In genomic region chr12:76368790-76369205, GRCm38 (mm10) we compare ENCODE assay signal across 8 mouse cellular contexts. TPM values are rescaled to one million over a fixed set of nuclear protein-coding genes. Genes with fewer than 3 reads are reported as not detected.
DNase-seq lines count a peak whose midpoint lies in the region; ATAC-seq and TF ChIP-seq lines count a peak whose summit lies in the region.

No protein-coding gene starts in this region.

- H3K4me3 ChIP-seq in kidney, embryonic 16.5 days (ENCODE audit: low read length): peak overlapping the region; percentile 97
- H3K4me3 ChIP-seq in ES-Bruce4 (ENCODE audit: low read depth, low read length): peak overlapping the region; percentile 83
- peak overlapping the region; percentile 92 for H3K4me3 ChIP-seq in brown adipose tissue, adult 24 weeks (ENCODE audit: insufficient read depth, low read depth, low read length)
- H3K4me3 ChIP-seq in heart, embryonic 15.5 days: peak overlapping the region; percentile 94
- H3K4me3 ChIP-seq in liver, embryonic 14.5 days (ENCODE audit: insufficient read depth in 1 of 2, low read depth in 2 of 2, low read length in 2 of 2): peak overlapping the region; percentile 90 to 98
- peak overlapping the region; percentile 95 for H3K4me3 ChIP-seq in small intestine, adult 2 months (ENCODE audit: low read depth, low read length)

- H3K4me1 ChIP-seq in kidney, embryonic 16.5 days (ENCODE audit: insufficient read depth, low read length): peaks cover 39% of the 10 kb centered on the region
- H3K4me1 ChIP-seq in ES-Bruce4 (ENCODE audit: control insufficient read depth, insufficient read depth, low read length): no peaks in the 10 kb centered on the region
- peaks cover 12% of the 10 kb centered on the region for H3K4me1 ChIP-seq in brown adipose tissue, adult 24 weeks (ENCODE audit: control insufficient read depth, insufficient read depth, insufficient read length, low read length)
- H3K4me1 ChIP-seq in heart, embryonic 15.5 days (replicated peaks): peaks cover 47% of the 10 kb centered on the region
- H3K4me1 ChIP-seq in liver, embryonic 14.5 days (replicated peaks; ENCODE audit: control insufficient read depth in 2 of 2, insufficient read depth in 2 of 2, low read length in 1 of 2): peaks cover 37 to 44% of the 10 kb centered on the region in 2 experiments
- H3K4me1 ChIP-seq in small intestine, adult 2 months (ENCODE audit: control insufficient read depth, insufficient read depth, insufficient read length, low read length): peaks cover 4% of the 10 kb centered on the region; the same call in 1 of the 2 replicates

- TF ChIP-seq EP300 in ES-Bruce4 (IDR thresholded peaks at IDR 0.05; ENCODE audit: insufficient read depth, low read depth, low read length): no peak
- TF ChIP-seq EP300 in liver, embryonic 14.5 days (IDR thresholded peaks at IDR 0.05; ENCODE audit: low read depth): no peak

- WGBS in kidney, embryonic 16.5 days: under 1% methylated on average over 26 of the region's 26 CpGs
- WGBS in heart, embryonic 15.5 days: 1% methylated on average over 26 of the region's 26 CpGs
- under 1% methylated on average over 26 of the region's 26 CpGs for WGBS in liver, embryonic 14.5 days (ENCODE audit: insufficient replicate concordance)
- 2% methylated on average over 26 of the region's 26 CpGs for WGBS in small intestine, adult 2 months

- DNase-seq in kidney, adult 11 months: no peak
- DNase-seq in liver, embryonic 14.5 days (ENCODE audit: low read depth in 3 of 3, low spot score in 3 of 3): peak in 2 of 3 experiments; percentile 42 to 62
- DNase-seq in spleen, adult 18-20 months: no peak

- H3K4me2 ChIP-seq in kidney, embryonic 16.5 days (replicated peaks; ENCODE audit: low read depth, low read length): peak overlapping the region; percentile 78
- H3K4me2 ChIP-seq in heart, embryonic 15.5 days: peak overlapping the region; percentile 83
- H3K4me2 ChIP-seq in liver, embryonic 14.5 days (ENCODE audit: low read depth): peak overlapping the region; percentile 99

- H3K9me3 ChIP-seq in kidney, embryonic 16.5 days (ENCODE audit: low read length): no peaks in the 10 kb centered on the region
- H3K9me3 ChIP-seq in ES-Bruce4 (replicated peaks; ENCODE audit: control insufficient read depth, insufficient read depth, low read length, poor library complexity, severe bottlenecking): no peaks in the 10 kb centered on the region
- H3K9me3 ChIP-seq in heart, embryonic 15.5 days (replicated peaks): no peaks in the 10 kb centered on the region
- H3K9me3 ChIP-seq in liver, embryonic 14.5 days (ENCODE audit: control insufficient read depth, low read length): no peaks in the 10 kb centered on the region

- peak overlapping the region; percentile 100 for H3K27ac ChIP-seq in kidney, embryonic 16.5 days (ENCODE audit: low read length)
- no peak overlapping the region for H3K27ac ChIP-seq in ES-Bruce4 (ENCODE audit: insufficient read depth, low read length)
- H3K27ac ChIP-seq in brown adipose tissue, adult 24 weeks (replicated peaks; ENCODE audit: low read depth, low read length): peak overlapping the region; percentile 64
- peak overlapping the region; percentile 100 for H3K27ac ChIP-seq in heart, embryonic 15.5 days
- peak overlapping the region; percentile 77 for H3K27ac ChIP-seq in liver, embryonic 14.5 days
- peak overlapping the region; percentile 96 for H3K27ac ChIP-seq in small intestine, adult 2 months (ENCODE audit: insufficient read depth, low read depth, low read length)

- TF ChIP-seq POLR2A in ES-Bruce4 (IDR thresholded peaks at IDR 0.05; ENCODE audit: insufficient read depth, low read length): no peak
- TF ChIP-seq POLR2A in small intestine, adult 2 months (IDR thresholded peaks at IDR 0.05; ENCODE audit: low read depth, low read length): no peak

- ATAC-seq in kidney, embryonic 16.5 days (ENCODE audit: low FRiP score, low TSS enrichment): peak; percentile 12
- ATAC-seq in heart, embryonic 15.5 days (replicated peaks; ENCODE audit: insufficient number of reproducible peaks, insufficient read depth, low FRiP score, low read depth): peak; percentile 36
- peak; percentile 42 for ATAC-seq in liver, embryonic 14.5 days (ENCODE audit: insufficient read depth)

- H3K36me3 ChIP-seq in kidney, embryonic 16.5 days (ENCODE audit: insufficient read depth, low read length): 0 out of 2 replicates have a peak, but pooled peaks cover 2% of the 10 kb centered on the region
- H3K36me3 ChIP-seq in ES-Bruce4 (ENCODE audit: control insufficient read depth, insufficient read depth, low read length, poor library complexity, severe bottlenecking): no peaks in the 10 kb centered on the region
- no peaks in the 10 kb centered on the region for H3K36me3 ChIP-seq in heart, embryonic 15.5 days
- H3K36me3 ChIP-seq in liver, embryonic 14.5 days (replicated peaks; ENCODE audit: control insufficient read depth, insufficient read depth, low read depth): no peaks in the 10 kb centered on the region
- H3K36me3 ChIP-seq in small intestine, adult 2 months (ENCODE audit: control insufficient read depth, insufficient read depth, low read length): no peaks in the 10 kb centered on the region

- peak overlapping the region; percentile 100 for H3K9ac ChIP-seq in kidney, embryonic 16.5 days (replicated peaks; ENCODE audit: low read length)
- peak overlapping the region; percentile 92 for H3K9ac ChIP-seq in ES-Bruce4 (ENCODE audit: low read depth, poor library complexity, severe bottlenecking)
- H3K9ac ChIP-seq in heart, embryonic 15.5 days: peak overlapping the region; percentile 97
- H3K9ac ChIP-seq in liver, embryonic 14.5 days (replicated peaks): peak overlapping the region; percentile 99

- TF ChIP-seq CTCF in ES-Bruce4 (IDR thresholded peaks at IDR 0.05; ENCODE audit: low read depth, low read length): no peak
- no peak for TF ChIP-seq CTCF in liver, embryonic 14.5 days (IDR thresholded peaks at IDR 0.05; ENCODE audit: low read depth)
- no peak for TF ChIP-seq CTCF in small intestine, adult 2 months (IDR thresholded peaks at IDR 0.05; ENCODE audit: extremely low read depth, insufficient read length, insufficient replicate concordance, low read depth, low read length)

- no peaks in the 10 kb centered on the region for H3K27me3 ChIP-seq in kidney, embryonic 16.5 days (ENCODE audit: insufficient read depth, low read length)
- no peaks in the 10 kb centered on the region for H3K27me3 ChIP-seq in ES-Bruce4 (ENCODE audit: control insufficient read depth, insufficient read depth, low read length, poor library complexity, severe bottlenecking)
- H3K27me3 ChIP-seq in heart, embryonic 15.5 days: no peaks in the 10 kb centered on the region
- no peaks in the 10 kb centered on the region for H3K27me3 ChIP-seq in liver, embryonic 14.5 days (ENCODE audit: control insufficient read depth, insufficient read depth, low read length)
- no peaks in the 10 kb centered on the region for H3K27me3 ChIP-seq in small intestine, adult 2 months (ENCODE audit: control insufficient read depth, insufficient read depth, low read length)

RNA-seq across cellular contexts. Expression of gene Zbtb25, which starts 0.6 kb away (rescaled TPM):
- polyA plus RNA-seq in kidney, embryonic 16.5 days (2015; fragmentation: Nextera tagmentation; extraction: Ambion mirVana): 14.0 and 15.2 TPM in 2 replicates
- 23.1 and 30.8 TPM in 2 replicates for polyA plus RNA-seq in ES-Bruce4 (2011; ENCODE audit: insufficient read depth, insufficient read length, low read depth, missing spikeins)
- 7.3 and 10.2 TPM in 2 replicates for polyA plus RNA-seq in brown adipose tissue, adult 24 weeks (2012; ENCODE audit: insufficient read depth, insufficient read length, missing spikeins)
- 10.1 and 12.9 TPM in 2 replicates for polyA plus RNA-seq in heart, embryonic 15.5 days (2015; fragmentation: Nextera tagmentation; extraction: Ambion mirVana)
- polyA plus RNA-seq in liver, embryonic 14.5 days (2012; rRNA removed): 5.1 and 5.6 TPM in 2 replicates
- polyA plus RNA-seq in liver, embryonic 14.5 days (2014; fragmentation: Nextera tagmentation; extraction: Ambion mirVana): 7.2 and 7.8 TPM in 2 replicates
- 1.4 and 2.2 TPM in 2 replicates for polyA plus RNA-seq in small intestine, adult 2 months (2012; rRNA removed)

RNA-seq across cellular contexts. Expression of gene Zbtb1, which starts 1.3 kb away (rescaled TPM):
- 10.0 and 10.5 TPM in 2 replicates for polyA plus RNA-seq in kidney, embryonic 16.5 days (2015; fragmentation: Nextera tagmentation; extraction: Ambion mirVana)
- 5.8 and 6.1 TPM in 2 replicates for polyA plus RNA-seq in ES-Bruce4 (2011; ENCODE audit: insufficient read depth, insufficient read length, low read depth, missing spikeins)
- polyA plus RNA-seq in brown adipose tissue, adult 24 weeks (2012; ENCODE audit: insufficient read depth, insufficient read length, missing spikeins): 1.7 and 2.7 TPM in 2 replicates
- polyA plus RNA-seq in heart, embryonic 15.5 days (2015; fragmentation: Nextera tagmentation; extraction: Ambion mirVana): 5.7 and 6.6 TPM in 2 replicates
- 1.5 and 2.6 TPM in 2 replicates for polyA plus RNA-seq in liver, embryonic 14.5 days (2012; rRNA removed)
- polyA plus RNA-seq in liver, embryonic 14.5 days (2014; fragmentation: Nextera tagmentation; extraction: Ambion mirVana): 3.5 and 4.4 TPM in 2 replicates
- 0.55 and 0.89 TPM in 2 replicates for polyA plus RNA-seq in small intestine, adult 2 months (2012; rRNA removed)

RNA-seq across cellular contexts. Expression of gene Hspa2, which starts 35.2 kb away (rescaled TPM):
- polyA plus RNA-seq in kidney, embryonic 16.5 days (2015; fragmentation: Nextera tagmentation; extraction: Ambion mirVana): 11.0 and 12.5 TPM in 2 replicates
- polyA plus RNA-seq in ES-Bruce4 (2011; ENCODE audit: insufficient read depth, insufficient read length, low read depth, missing spikeins): 8.2 and 8.7 TPM in 2 replicates
- polyA plus RNA-seq in brown adipose tissue, adult 24 weeks (2012; ENCODE audit: insufficient read depth, insufficient read length, missing spikeins): 1.3 and 3.1 TPM in 2 replicates
- polyA plus RNA-seq in heart, embryonic 15.5 days (2015; fragmentation: Nextera tagmentation; extraction: Ambion mirVana): 15.5 and 15.8 TPM in 2 replicates
- polyA plus RNA-seq in liver, embryonic 14.5 days (2012; rRNA removed): 1.0 and 1.3 TPM in 2 replicates
- polyA plus RNA-seq in liver, embryonic 14.5 days (2014; fragmentation: Nextera tagmentation; extraction: Ambion mirVana): 1.4 and 1.9 TPM in 2 replicates
- polyA plus RNA-seq in small intestine, adult 2 months (2012; rRNA removed): 3.7 and 8.9 TPM in 2 replicates

RNA-seq across cellular contexts. Expression of gene Akap5, which starts 44.1 kb away (rescaled TPM):
- 1.4 and 1.9 TPM in 2 replicates for polyA plus RNA-seq in kidney, embryonic 16.5 days (2015; fragmentation: Nextera tagmentation; extraction: Ambion mirVana)
- 9.3 and 11.1 TPM in 2 replicates for polyA plus RNA-seq in ES-Bruce4 (2011; ENCODE audit: insufficient read depth, insufficient read length, low read depth, missing spikeins)
- 0.71 and 0.87 TPM in 2 replicates for polyA plus RNA-seq in brown adipose tissue, adult 24 weeks (2012; ENCODE audit: insufficient read depth, insufficient read length, missing spikeins)
- 2.9 and 4.0 TPM in 2 replicates for polyA plus RNA-seq in heart, embryonic 15.5 days (2015; fragmentation: Nextera tagmentation; extraction: Ambion mirVana)
- polyA plus RNA-seq in liver, embryonic 14.5 days (2012; rRNA removed): 0.21 and 0.32 TPM in 2 replicates
- 0.14 and 0.25 TPM in 2 replicates for polyA plus RNA-seq in liver, embryonic 14.5 days (2014; fragmentation: Nextera tagmentation; extraction: Ambion mirVana)
- polyA plus RNA-seq in small intestine, adult 2 months (2012; rRNA removed): 0.04 TPM in 1 of 2 replicates, not detected in the other

RNA-seq across cellular contexts. Expression of gene Ppp1r36, which starts 48.5 kb away (rescaled TPM):
- polyA plus RNA-seq in kidney, embryonic 16.5 days (2015; fragmentation: Nextera tagmentation; extraction: Ambion mirVana): 4.0 and 4.3 TPM in 2 replicates
- polyA plus RNA-seq in ES-Bruce4 (2011; ENCODE audit: insufficient read depth, insufficient read length, low read depth, missing spikeins): 1.1 and 2.1 TPM in 2 replicates
- not detected in 2 replicates for polyA plus RNA-seq in brown adipose tissue, adult 24 weeks (2012; ENCODE audit: insufficient read depth, insufficient read length, missing spikeins)
- 1.8 and 2.2 TPM in 2 replicates for polyA plus RNA-seq in heart, embryonic 15.5 days (2015; fragmentation: Nextera tagmentation; extraction: Ambion mirVana)
- polyA plus RNA-seq in liver, embryonic 14.5 days (2012; rRNA removed): 0.03 and 0.04 TPM in 2 replicates
- 0.09 TPM in 1 of 2 replicates, not detected in the other for polyA plus RNA-seq in liver, embryonic 14.5 days (2014; fragmentation: Nextera tagmentation; extraction: Ambion mirVana)
- polyA plus RNA-seq in small intestine, adult 2 months (2012; rRNA removed): not detected in 2 replicates

Comparison
In these comparisons a context has a peak if more than half of its experiments do, and no peak if none do; other contexts are left out.
1. DNase-seq: peak in liver, embryonic 14.5 days (2 of 3); none in kidney, adult 11 months (single experiment) and spleen, adult 18-20 months (0 of 2).
2. Peak in every context shown above with its lines, with median percentiles within 50 percentile points of each other: ATAC-seq, H3K4me2 ChIP-seq, H3K4me3 ChIP-seq and H3K9ac ChIP-seq.